Mouse (Mus musculus): ENCODE data around the gene Ankrd12.

The Ankrd12 gene

GRCm38 (mm10) chr17:65933741-65934140, 143.1 kb downstream of the Ankrd12 start:
- no peak for DNase-seq (ENCODE audit: extremely low read depth, low read depth)

- no peak for DNase-seq (ENCODE audit: extremely low read depth, low read depth)
Measured at GRCm38 (mm10) chr17:65931525-65931924, 145.4 kb downstream of the Ankrd12 start.

GRCm38 (mm10) chr17:65930960-65931359, 145.9 kb downstream of the Ankrd12 start:
- DNase-seq (ENCODE audit: extremely low read depth, low read depth): no peak

DNA sequence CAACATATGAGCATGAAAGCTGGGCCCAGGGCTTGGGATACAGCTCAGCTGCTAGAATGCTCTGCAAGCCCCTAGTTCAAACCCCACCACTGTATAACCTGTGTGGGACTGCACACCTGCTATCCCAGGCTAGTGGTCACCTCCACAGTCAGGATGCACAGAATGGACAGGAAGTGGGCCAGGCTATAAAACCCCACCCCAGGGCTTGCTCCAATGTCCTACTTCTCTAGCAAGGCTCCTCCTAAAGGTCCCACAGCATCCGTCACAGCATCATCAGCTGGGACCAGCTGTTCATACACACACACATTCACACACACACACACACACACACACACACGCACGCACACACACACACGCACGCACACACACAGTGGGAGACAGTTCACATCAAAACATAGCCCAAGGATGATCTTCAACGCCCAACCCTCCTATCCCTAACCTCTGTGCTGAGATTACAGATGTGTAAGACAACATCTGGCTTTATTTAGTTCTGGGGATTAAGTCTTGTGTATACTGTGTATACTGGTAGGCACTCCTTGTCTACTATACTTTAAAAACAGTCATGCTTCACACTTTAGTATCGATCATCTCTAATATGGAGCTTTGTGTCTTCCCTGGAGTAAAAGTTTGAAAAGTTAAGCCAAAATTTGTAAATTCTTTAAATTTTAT, 146.6 kb downstream of the Ankrd12 start:
- DNase-seq (ENCODE audit: extremely low read depth, low read depth): no peak

DNA sequence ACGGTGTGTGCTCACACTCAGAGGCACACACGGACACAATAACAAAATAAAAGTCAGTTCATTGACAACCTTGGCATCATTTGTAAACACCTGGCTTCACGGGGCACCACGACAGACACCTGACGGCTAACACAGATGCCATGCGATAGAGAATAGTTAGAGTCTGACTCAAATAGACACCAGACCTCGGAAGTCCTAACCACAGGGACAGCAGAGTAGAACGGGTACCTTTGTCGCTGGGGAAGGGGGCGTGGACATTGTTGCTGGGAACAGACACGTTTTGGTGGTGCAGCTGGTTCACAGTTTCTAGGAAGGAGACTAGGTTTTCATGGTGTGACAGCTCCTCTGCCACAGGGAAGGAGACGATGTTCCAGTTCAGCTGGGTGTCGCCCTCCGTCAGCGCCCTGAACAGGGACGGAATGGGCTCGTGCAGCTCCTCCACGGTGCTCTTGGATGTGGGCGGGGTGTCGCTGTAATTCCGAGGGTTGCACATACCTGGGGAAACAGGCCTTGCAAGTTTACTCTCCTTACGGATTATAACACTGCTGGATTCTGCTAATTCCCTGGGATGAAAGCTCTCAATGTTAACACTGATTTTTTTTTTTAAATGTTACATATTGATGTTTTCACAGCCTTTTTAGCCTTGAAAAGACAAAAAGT, 147.4 kb downstream of the Ankrd12 start:
- DNase-seq (ENCODE audit: extremely low read depth, low read depth): no peak

- no peak for DNase-seq (ENCODE audit: extremely low read depth, low read depth)
Measured at GRCm38 (mm10) chr17:65927077-65927476, 149.8 kb downstream of the Ankrd12 start.

- DNase-seq (ENCODE audit: extremely low read depth, low read depth): no peak
Measured at GRCm38 (mm10) chr17:65924218-65924617, 152.7 kb downstream of the Ankrd12 start.

DNA sequence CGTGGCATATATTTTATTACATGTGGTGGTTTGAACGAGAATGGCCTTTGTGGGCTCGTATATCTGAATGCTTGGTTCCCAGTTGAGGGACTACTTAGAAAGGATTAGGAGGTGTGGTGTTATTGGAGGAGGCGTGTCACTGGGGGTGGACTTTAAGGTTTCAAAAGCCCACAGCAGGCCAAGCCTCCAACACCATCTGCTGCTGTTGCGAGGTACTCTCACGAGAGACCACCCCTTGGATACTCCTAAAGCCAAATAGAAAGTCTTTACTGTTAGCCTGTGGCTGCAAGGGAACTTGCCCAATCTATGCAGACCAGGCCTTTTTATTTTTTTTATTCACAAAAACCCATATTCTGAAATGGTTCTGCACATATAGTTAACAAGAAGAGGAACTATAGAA, 154.9 kb downstream of the Ankrd12 start:
- DNase-seq (ENCODE audit: extremely low read depth, low read depth): peak; percentile 60

- DNase-seq (ENCODE audit: extremely low read depth, low read depth): peak; percentile 51
Measured at GRCm38 (mm10) chr17:65919235-65919634, 157.7 kb downstream of the Ankrd12 start.

GRCm38 (mm10) chr17:65916135-65916668, 160.7 kb downstream of the Ankrd12 start:
- no peak for DNase-seq (ENCODE audit: extremely low read depth, low read depth)

Data from MEL-GATA-1-ER (cell line).